Mouse (Mus musculus): ENCODE measurements around the gene Rhox2a. TPM values are rescaled to one million over a fixed set of nuclear protein-coding genes. Genes with fewer than 3 reads are reported as not detected.
"Not testable (repeated sequence)": the region's sequence is repeated elsewhere in the genome, so short reads cannot be mapped to it uniquely, and the experiment has no call there.

The Rhox2a gene
- not detected in 2 replicates for polyA plus RNA-seq (2014; fragmentation: Nextera tagmentation; extraction: Ambion mirVana)

DNA sequence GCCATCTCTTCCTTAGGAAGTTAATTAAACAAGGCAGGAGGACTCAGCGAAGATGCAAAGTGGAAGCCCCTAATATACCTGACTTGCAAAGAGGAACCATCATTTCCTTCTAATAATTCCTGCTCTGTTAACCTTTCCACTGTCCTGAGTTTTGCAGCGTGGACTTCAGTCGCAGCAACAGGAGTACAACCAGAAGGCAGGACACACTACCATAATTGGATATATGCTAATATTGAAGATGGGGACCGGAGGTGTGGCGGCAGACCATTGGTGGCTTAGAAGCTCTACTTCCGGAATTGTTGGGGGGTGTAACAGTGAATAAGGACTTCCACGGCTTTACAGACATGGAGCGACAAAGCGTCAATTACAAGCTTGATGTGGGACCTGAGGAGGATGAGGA lies at the start of gene Rhox2a:
Gene Rhox2a (plus strand): TSS at position 301 of the 400 bp plus-strand sequence.
- not testable (repeated sequence) for ATAC-seq; H3K4me2 ChIP-seq (ENCODE audit: low read length); DNase-seq (ENCODE audit: low spot score); H3K4me1 ChIP-seq (ENCODE audit: control insufficient read depth, insufficient read depth, low read length); H3K27me3 ChIP-seq (replicated peaks; ENCODE audit: control insufficient read depth, insufficient read depth, low read length); H3K9ac ChIP-seq (ENCODE audit: low read length); H3K27ac ChIP-seq (ENCODE audit: low read depth, low read length); H3K9me3 ChIP-seq (replicated peaks; ENCODE audit: control insufficient read depth, low read length); H3K36me3 ChIP-seq (ENCODE audit: control insufficient read depth, insufficient read depth, low read length); H3K4me3 ChIP-seq (ENCODE audit: low read depth, low read length)
- WGBS, result no CpG with 5 or more reads among the region's 9 CpGs

- H3K4me1 ChIP-seq (ENCODE audit: control insufficient read depth, insufficient read depth, low read length), result no peaks in the 10 kb centered on the region
- H3K9me3 ChIP-seq (replicated peaks; ENCODE audit: control insufficient read depth, low read length), result no peaks in the 10 kb centered on the region
- H3K4me3 ChIP-seq (ENCODE audit: low read depth, low read length), result no peak overlapping the region
- H3K36me3 ChIP-seq (ENCODE audit: control insufficient read depth, insufficient read depth, low read length), result no peaks in the 10 kb centered on the region
- H3K4me2 ChIP-seq (ENCODE audit: low read length), result no peak overlapping the region
- H3K27ac ChIP-seq (ENCODE audit: low read depth, low read length), result no peak overlapping the region
- no peak overlapping the region for H3K9ac ChIP-seq (ENCODE audit: low read length)
- DNase-seq (ENCODE audit: low spot score) (no peak), ATAC-seq (no peak)
- H3K27me3 ChIP-seq (replicated peaks; ENCODE audit: control insufficient read depth, insufficient read depth, low read length), result no peaks in the 10 kb centered on the region
- 67% methylated on average over 8 of the region's 8 CpGs for WGBS
These were observed 46.1 kb upstream of the Rhox2a start for GRCm38 (mm10) chrX:37198676-37199075.

- DNase-seq (ENCODE audit: low spot score) (no peak), ATAC-seq (no peak)
- WGBS, result 87% methylated on average over 10 of the region's 10 CpGs
- H3K9ac ChIP-seq (ENCODE audit: low read length), result no peak within 1 kb of the TSS
- no peak within 1 kb of the TSS for H3K4me3 ChIP-seq (ENCODE audit: low read depth, low read length)
- H3K4me2 ChIP-seq (ENCODE audit: low read length), result no peak within 1 kb of the TSS
- H3K27ac ChIP-seq (ENCODE audit: low read depth, low read length), result no peak within 1 kb of the TSS
- H3K27me3 ChIP-seq (replicated peaks; ENCODE audit: control insufficient read depth, insufficient read depth, low read length), result no peaks in the 10 kb centered on the region
- no peaks in the 10 kb centered on the region for H3K4me1 ChIP-seq (ENCODE audit: control insufficient read depth, insufficient read depth, low read length)
- no peaks in the 10 kb centered on the region for H3K9me3 ChIP-seq (replicated peaks; ENCODE audit: control insufficient read depth, low read length)
- H3K36me3 ChIP-seq (ENCODE audit: control insufficient read depth, insufficient read depth, low read length), result no peaks in the 10 kb centered on the region
These were observed 33.8 kb upstream of the Rhox2a start, which contains the start of gene Gm9 for GRCm38 (mm10) chrX:37210941-37211340. Gene Gm9, minus strand, starts transcription at chrX:37211041.

DNA sequence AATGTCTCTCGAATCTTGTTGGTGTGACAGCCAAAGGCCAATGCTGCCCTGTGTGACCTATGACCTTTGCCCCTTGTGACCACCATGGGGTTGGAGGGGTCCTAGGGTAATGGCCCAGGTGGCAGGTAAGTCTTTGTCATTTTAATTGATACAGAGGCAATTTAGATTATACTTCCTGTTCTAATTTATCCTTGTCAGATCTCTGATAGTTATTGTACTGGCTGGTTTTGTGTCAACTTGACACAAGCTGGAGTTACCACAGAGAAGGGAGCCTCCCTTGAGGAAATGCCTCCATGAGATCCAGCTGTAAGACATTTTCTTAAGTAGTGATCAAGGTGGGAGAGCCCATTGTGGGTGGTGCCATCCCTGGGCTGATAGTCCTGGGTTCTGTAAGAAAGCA lies 22.6 kb upstream of the Rhox2a start, which contains the start of gene Rhox1:
Gene Rhox1 (minus strand): TSS at position 101 of the 400 bp plus-strand sequence.
- H3K4me3 ChIP-seq (ENCODE audit: low read depth, low read length); ATAC-seq; H3K9me3 ChIP-seq (replicated peaks; ENCODE audit: control insufficient read depth, low read length); H3K4me2 ChIP-seq (ENCODE audit: low read length); H3K4me1 ChIP-seq (ENCODE audit: control insufficient read depth, insufficient read depth, low read length); H3K36me3 ChIP-seq (ENCODE audit: control insufficient read depth, insufficient read depth, low read length); H3K9ac ChIP-seq (ENCODE audit: low read length); H3K27me3 ChIP-seq (replicated peaks; ENCODE audit: control insufficient read depth, insufficient read depth, low read length); DNase-seq (ENCODE audit: low spot score); H3K27ac ChIP-seq (ENCODE audit: low read depth, low read length): not testable (repeated sequence)
- WGBS, result 73% methylated on average over 1 of the region's 1 CpGs

- H3K4me2 ChIP-seq (ENCODE audit: low read length); DNase-seq (ENCODE audit: low spot score); H3K36me3 ChIP-seq (ENCODE audit: control insufficient read depth, insufficient read depth, low read length); ATAC-seq; H3K9me3 ChIP-seq (replicated peaks; ENCODE audit: control insufficient read depth, low read length); H3K4me3 ChIP-seq (ENCODE audit: low read depth, low read length); H3K27me3 ChIP-seq (replicated peaks; ENCODE audit: control insufficient read depth, insufficient read depth, low read length); H3K4me1 ChIP-seq (ENCODE audit: control insufficient read depth, insufficient read depth, low read length); H3K27ac ChIP-seq (ENCODE audit: low read depth, low read length); H3K9ac ChIP-seq (ENCODE audit: low read length): not testable (repeated sequence)
- 89% methylated on average over 1 of the region's 3 CpGs for WGBS
These were observed 4.8 kb downstream of the Rhox2a start, which contains the start of gene Rhox3a for GRCm38 (mm10) chrX:37249619-37250018. Gene Rhox3a, plus strand, starts transcription at chrX:37249919.

DNA sequence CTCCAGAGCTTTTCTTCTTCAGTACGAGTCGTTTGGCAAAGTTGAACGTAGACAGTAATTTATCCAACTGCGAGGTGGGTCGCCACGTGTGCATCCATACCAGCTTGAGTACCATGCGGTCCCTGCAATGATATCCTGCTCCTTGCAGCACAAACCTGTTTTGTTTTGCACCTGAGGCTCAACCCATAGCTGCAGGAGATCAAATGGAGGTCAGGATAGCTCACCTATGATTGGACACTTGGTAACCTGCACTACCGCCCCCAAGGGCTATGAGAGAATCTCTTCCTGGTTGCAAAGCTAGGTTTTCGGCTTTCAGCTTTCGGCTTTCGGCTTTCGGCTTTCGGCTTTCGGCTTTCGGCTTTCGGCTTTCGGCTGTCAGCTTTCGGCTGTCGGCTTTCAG lies 20.3 kb downstream of the Rhox2a start, which contains the start of gene Rhox4a:
Gene Rhox4a (plus strand): TSS at position 301 of the 400 bp plus-strand sequence.
- H3K4me1 ChIP-seq (ENCODE audit: control insufficient read depth, insufficient read depth, low read length); H3K4me3 ChIP-seq (ENCODE audit: low read depth, low read length); H3K9ac ChIP-seq (ENCODE audit: low read length); H3K4me2 ChIP-seq (ENCODE audit: low read length); ATAC-seq; H3K9me3 ChIP-seq (replicated peaks; ENCODE audit: control insufficient read depth, low read length); H3K27me3 ChIP-seq (replicated peaks; ENCODE audit: control insufficient read depth, insufficient read depth, low read length); H3K36me3 ChIP-seq (ENCODE audit: control insufficient read depth, insufficient read depth, low read length); DNase-seq (ENCODE audit: low spot score); H3K27ac ChIP-seq (ENCODE audit: low read depth, low read length): not testable (repeated sequence)
- WGBS, result 96% methylated on average over 10 of the region's 19 CpGs

Other genes with a start within 250 kb of the Rhox2a start
- gene Sowahd, start 196.1 kb upstream of the Rhox2a start, polyA plus RNA-seq (2014; fragmentation: Nextera tagmentation; extraction: Ambion mirVana), result not detected in 2 replicates
- gene Rpl39, start 159.6 kb upstream of the Rhox2a start, polyA plus RNA-seq (2014; fragmentation: Nextera tagmentation; extraction: Ambion mirVana), result 316 and 433 TPM in 2 replicates
- 20.2 and 20.7 TPM in 2 replicates for gene Upf3b, start 134.7 kb upstream of the Rhox2a start, polyA plus RNA-seq (2014; fragmentation: Nextera tagmentation; extraction: Ambion mirVana)
- gene Nkap, start 118.2 kb upstream of the Rhox2a start, polyA plus RNA-seq (2014; fragmentation: Nextera tagmentation; extraction: Ambion mirVana), result 13.6 and 17.1 TPM in 2 replicates
- 0.36 TPM in 1 of 2 replicates, not detected in the other for gene Akap14, start 76.1 kb upstream of the Rhox2a start, polyA plus RNA-seq (2014; fragmentation: Nextera tagmentation; extraction: Ambion mirVana)
- gene Ndufa1, start 53.8 kb upstream of the Rhox2a start, polyA plus RNA-seq (2014; fragmentation: Nextera tagmentation; extraction: Ambion mirVana), result 485 and 642 TPM in 2 replicates
- gene Rnf113a1, start 53.7 kb upstream of the Rhox2a start, polyA plus RNA-seq (2014; fragmentation: Nextera tagmentation; extraction: Ambion mirVana), result 13.9 and 15.3 TPM in 2 replicates
- gene Gm9, start 33.9 kb upstream of the Rhox2a start, polyA plus RNA-seq (2014; fragmentation: Nextera tagmentation; extraction: Ambion mirVana), result not detected in 2 replicates
- not detected in 2 replicates for gene Rhox1, start 22.7 kb upstream of the Rhox2a start, polyA plus RNA-seq (2014; fragmentation: Nextera tagmentation; extraction: Ambion mirVana)
- gene Rhox3a, start 4.9 kb downstream of the Rhox2a start, polyA plus RNA-seq (2014; fragmentation: Nextera tagmentation; extraction: Ambion mirVana), result not detected in 2 replicates
- gene Rhox4a, start 20.4 kb downstream of the Rhox2a start, polyA plus RNA-seq (2014; fragmentation: Nextera tagmentation; extraction: Ambion mirVana), result not detected in 2 replicates
- not detected in 2 replicates for gene Rhox3a2, start 135.1 kb downstream of the Rhox2a start, polyA plus RNA-seq (2014; fragmentation: Nextera tagmentation; extraction: Ambion mirVana)
- gene Rhox4a2, start 145.9 kb downstream of the Rhox2a start, polyA plus RNA-seq (2014; fragmentation: Nextera tagmentation; extraction: Ambion mirVana), result not detected in 2 replicates
- not detected in 2 replicates for gene Rhox2b, start 167.1 kb downstream of the Rhox2a start, polyA plus RNA-seq (2014; fragmentation: Nextera tagmentation; extraction: Ambion mirVana)
- gene Rhox4b, start 187.5 kb downstream of the Rhox2a start, polyA plus RNA-seq (2014; fragmentation: Nextera tagmentation; extraction: Ambion mirVana), result not detected in 2 replicates
- gene Rhox2c, start 208.7 kb downstream of the Rhox2a start, polyA plus RNA-seq (2014; fragmentation: Nextera tagmentation; extraction: Ambion mirVana), result not detected in 2 replicates
- not detected in 2 replicates for gene Rhox3c, start 213.6 kb downstream of the Rhox2a start, polyA plus RNA-seq (2014; fragmentation: Nextera tagmentation; extraction: Ambion mirVana)
- not detected in 2 replicates for gene Rhox4c, start 235.4 kb downstream of the Rhox2a start, polyA plus RNA-seq (2014; fragmentation: Nextera tagmentation; extraction: Ambion mirVana)
- not detected in 2 replicates for gene Rhox2d, start 248.5 kb downstream of the Rhox2a start, polyA plus RNA-seq (2014; fragmentation: Nextera tagmentation; extraction: Ambion mirVana)